Mouse (Mus musculus): ENCODE measurements at regions not wholly inside any gene's neighbourhood (a gene's known extent, or its start where the extent isn't known, plus 50 kb on each side); places are given as distances from the start of the nearest gene placed in this dataset.
"Not testable (repeated sequence)": the region's sequence is repeated elsewhere in the genome, so short reads cannot be mapped to it uniquely, and the experiment has no call there.

GRCm38 (mm10) chr5:68252671-68253070 lies 221.0 kb downstream of the Grxcr1 start:
- ATAC-seq (replicated peaks; ENCODE audit: poor library complexity, severe bottlenecking), result peak; percentile 42; the same call in 1 of the 2 replicates

- ATAC-seq (replicated peaks; ENCODE audit: poor library complexity, severe bottlenecking), result no peak
These were observed 221.8 kb downstream of the Grxcr1 start for GRCm38 (mm10) chr5:68253476-68253875.

- ATAC-seq (replicated peaks; ENCODE audit: poor library complexity, severe bottlenecking), result no peak
These were observed 222.5 kb downstream of the Grxcr1 start for GRCm38 (mm10) chr5:68254111-68254510.

DNA sequence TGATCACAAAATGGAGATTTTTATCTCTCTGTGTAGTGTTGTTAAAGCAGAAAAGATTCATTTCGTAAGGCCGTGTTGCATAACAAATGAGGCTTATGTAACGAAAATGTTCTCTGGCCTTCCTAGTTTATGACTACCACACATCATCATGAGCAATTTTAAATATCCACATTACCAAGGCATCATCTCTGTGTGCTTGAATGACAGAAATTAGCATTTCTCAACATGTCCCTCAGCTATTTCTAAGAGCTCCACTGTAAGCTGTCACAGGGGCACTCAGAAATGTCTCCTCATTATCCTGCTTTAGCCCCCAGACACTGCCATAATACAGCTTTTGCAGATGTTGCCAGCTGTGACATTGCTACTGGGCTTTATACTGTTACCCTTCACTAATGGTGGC lies 232.6 kb downstream of the Grxcr1 start:
- ATAC-seq (replicated peaks; ENCODE audit: poor library complexity, severe bottlenecking), result no peak

GRCm38 (mm10) chr5:68274271-68274670 lies 242.6 kb downstream of the Grxcr1 start:
- no peak for ATAC-seq (replicated peaks; ENCODE audit: poor library complexity, severe bottlenecking)

DNA sequence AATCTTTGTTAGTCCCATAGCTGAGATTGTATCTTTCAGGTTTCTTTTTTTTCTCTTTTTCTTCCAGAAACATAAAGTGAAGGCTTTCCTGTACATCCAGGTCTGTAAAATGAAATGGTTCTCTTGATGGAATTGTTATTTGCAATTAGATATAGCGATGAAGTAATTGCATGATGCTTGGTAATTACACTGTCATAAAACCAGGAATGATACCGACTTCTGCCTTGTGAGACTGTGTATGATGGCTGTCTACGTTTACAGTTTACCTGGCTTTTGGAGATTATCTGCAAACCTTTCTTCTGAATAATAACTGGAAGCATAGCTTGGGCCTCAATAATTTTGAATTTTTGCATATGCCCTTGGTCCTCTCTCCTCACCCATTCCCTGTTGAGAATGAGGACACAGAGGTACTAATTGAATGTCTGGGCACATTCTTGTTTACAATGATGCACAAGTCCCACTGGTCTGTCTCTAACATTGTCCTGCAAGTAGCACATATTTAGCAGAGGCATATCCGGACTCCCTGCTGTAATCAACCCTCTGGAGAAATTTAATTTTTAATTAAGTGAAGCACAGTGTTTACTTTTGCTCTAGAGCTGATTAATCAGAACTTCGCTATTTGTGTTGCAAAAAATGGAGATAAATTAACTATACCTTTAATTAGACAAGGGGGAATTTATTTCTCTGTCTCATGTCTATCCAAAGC lies 244.1 kb downstream of the Grxcr1 start:
- ATAC-seq (replicated peaks; ENCODE audit: poor library complexity, severe bottlenecking), result no peak

DNA sequence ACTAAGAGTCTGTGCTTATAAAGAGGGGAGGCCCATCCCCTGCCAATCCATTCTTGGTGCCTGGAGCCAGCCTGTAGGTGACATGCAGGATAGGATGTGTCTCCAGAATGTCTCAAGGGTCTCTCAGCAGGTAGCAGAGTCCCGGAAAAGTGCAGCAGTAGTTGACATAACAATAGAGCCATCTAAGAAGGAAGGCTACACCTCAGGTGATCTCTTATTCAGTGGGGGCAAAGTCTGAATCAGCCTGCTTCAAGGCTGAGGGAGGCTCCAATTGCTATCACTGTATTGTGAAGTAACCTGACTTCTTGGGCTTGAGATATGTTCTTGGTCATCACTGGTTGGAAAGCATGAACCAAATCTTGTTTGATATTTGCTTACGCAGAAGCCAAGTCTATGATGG lies 264.1 kb downstream of the Grxcr1 start:
- not testable (repeated sequence) for ATAC-seq (replicated peaks; ENCODE audit: poor library complexity, severe bottlenecking)

- no peak for ATAC-seq (replicated peaks; ENCODE audit: poor library complexity, severe bottlenecking)
These were observed 281.6 kb downstream of the Grxcr1 start for GRCm38 (mm10) chr5:68313187-68313586.

- ATAC-seq (replicated peaks; ENCODE audit: poor library complexity, severe bottlenecking), result no peak
These were observed 287.3 kb downstream of the Grxcr1 start for GRCm38 (mm10) chr5:68318979-68319378.

DNA sequence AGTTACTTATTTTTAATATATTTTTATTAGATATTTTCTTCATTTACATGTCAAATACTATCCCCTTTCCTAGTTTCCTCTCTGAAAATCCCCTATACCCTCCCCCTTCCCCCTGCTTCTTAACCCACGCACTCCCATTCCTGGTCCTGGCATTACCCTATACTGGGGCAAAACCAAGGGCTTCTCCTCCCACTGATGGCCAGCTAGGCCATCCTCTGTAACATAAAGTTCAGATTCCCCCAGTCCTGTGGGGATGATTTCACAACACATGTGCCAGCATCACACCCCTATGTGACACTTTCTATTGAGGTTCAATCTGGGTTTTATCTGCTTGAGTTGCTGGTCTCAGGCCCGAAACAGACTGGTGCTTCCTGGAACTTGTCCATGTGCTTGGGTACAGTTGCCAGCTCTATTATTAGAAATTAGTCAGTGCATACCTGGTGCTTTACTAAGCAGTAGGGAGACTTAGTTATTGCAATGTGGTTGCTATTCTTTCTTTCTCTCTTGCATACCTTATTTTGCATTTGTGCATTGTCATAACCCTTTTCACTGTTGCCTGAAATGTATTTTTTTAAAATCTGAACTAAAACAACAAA lies 295.5 kb downstream of the Grxcr1 start:
- ATAC-seq (replicated peaks; ENCODE audit: poor library complexity, severe bottlenecking), result no peak

GRCm38 (mm10) chr5:68329311-68329710 lies 297.7 kb downstream of the Grxcr1 start:
- ATAC-seq (replicated peaks; ENCODE audit: poor library complexity, severe bottlenecking), result no peak

DNA sequence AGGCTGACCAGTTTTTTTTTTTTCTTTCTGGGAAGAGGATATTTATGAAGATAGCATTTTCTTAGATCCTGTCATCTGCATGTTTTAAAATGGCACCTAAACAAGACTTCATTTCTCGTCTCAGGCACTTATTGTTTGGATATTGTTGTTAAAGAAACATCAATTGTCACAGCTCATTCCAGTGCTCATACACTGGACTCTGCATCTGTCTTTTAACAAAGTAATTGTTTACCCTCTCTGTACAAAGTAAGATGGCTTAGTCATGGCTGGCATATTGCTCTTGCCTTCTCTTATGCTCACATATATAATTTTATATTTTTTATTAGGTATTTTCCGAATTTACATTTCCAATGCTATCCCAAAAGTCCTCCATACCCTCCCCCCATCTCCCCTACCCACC lies 298.2 kb downstream of the Grxcr1 start:
- no peak for ATAC-seq (replicated peaks; ENCODE audit: poor library complexity, severe bottlenecking)

GRCm38 (mm10) chr5:68350921-68351320 lies 319.3 kb downstream of the Grxcr1 start:
- ATAC-seq (replicated peaks; ENCODE audit: poor library complexity, severe bottlenecking), result no peak

DNA sequence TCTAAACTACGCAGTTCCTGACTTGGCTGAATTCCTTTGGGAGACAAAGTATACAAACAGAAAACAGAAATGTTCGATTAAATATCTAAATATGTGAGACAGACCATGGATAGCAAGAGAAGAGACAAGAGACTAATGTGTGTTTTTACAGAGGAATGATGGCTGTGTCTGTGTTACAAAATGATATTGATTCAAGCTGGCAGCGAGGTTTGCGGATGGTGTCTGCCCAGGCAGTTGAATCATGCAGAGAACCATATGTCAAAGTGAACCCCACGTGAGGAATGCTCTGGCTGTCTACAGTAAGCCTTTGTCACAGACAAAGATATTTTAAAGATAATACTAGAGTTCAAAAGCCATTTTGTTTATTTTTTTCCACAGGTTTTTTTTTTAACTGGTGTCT lies 320.2 kb downstream of the Grxcr1 start:
- no peak for ATAC-seq (replicated peaks; ENCODE audit: poor library complexity, severe bottlenecking)

DNA sequence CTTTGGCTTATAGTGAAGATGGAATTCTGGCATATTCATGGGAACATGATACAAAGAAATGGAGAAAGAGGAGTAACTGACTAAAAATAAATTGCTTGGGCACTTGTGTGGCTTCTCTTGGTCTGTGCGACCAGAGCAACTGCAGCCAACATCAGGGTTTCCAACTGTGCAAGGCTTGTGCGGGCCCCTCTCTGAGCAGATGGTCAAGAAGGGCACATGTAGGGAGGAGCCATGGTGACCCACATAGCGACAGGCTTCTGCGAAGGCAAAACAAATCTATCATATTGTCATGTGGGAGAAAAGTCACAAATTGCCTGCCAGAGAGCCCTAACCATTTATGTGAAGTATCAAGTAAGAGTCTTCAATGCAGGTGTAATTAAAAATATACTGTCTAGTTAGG lies 321.6 kb downstream of the Grxcr1 start:
- no peak for ATAC-seq (replicated peaks; ENCODE audit: poor library complexity, severe bottlenecking)

GRCm38 (mm10) chr5:68353816-68354215 lies 322.2 kb downstream of the Grxcr1 start:
- not testable (repeated sequence) for ATAC-seq (replicated peaks; ENCODE audit: poor library complexity, severe bottlenecking)

DNA sequence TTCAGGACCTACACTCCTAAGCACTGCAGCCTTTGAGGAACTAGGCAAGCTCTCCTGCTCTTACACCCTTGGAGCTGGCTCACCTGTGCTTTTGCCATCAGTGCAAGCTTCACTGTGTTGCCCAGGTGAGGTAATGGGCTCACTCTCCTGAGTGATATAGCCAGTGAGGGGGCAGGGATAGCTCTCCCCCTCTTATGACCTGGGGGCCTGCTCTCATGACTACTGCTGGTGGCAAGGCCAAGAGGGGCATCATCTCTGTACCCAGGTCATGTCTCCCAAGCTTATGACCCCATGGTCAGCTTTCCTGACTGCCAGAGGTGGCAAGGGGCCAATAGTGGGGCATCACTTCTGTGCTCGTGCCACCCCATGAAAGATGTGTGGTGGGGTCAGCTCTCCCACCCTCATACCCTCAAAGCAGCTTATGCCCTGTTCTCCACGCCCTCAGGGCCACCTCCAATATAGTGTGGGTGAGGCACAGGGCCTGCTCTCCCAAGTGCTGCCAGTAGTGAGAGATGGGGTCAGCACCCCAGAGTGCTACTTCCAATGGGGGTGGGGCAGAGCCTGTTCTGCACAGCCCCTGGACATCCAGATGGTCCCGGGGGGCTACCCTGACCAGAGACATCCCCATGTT lies 330.1 kb downstream of the Grxcr1 start:
- ATAC-seq (replicated peaks; ENCODE audit: poor library complexity, severe bottlenecking), result no peak

- ATAC-seq (replicated peaks; ENCODE audit: poor library complexity, severe bottlenecking), result no peak
These were observed 341.4 kb downstream of the Grxcr1 start for GRCm38 (mm10) chr5:68373082-68373481.
